Mouse (Mus musculus): ENCODE measurements at regions not wholly inside any gene's neighbourhood (a gene's known extent, or its start where the extent isn't known, plus 50 kb on each side); places are given as distances from the start of the nearest gene placed in this dataset.

- TF ChIP-seq GATA1 (IDR thresholded peaks at IDR 0.05; ENCODE audit: low read length) (no peak), TAL1 (IDR thresholded peaks at IDR 0.05; ENCODE audit: low read length) (no peak)
Observed at GRCm38 (mm10) chr15:36889072-36889471, 118.5 kb downstream of the Zfp706 start.

Measured in erythroblast, embryonic 14.5 days (primary cell).